12 mouse cellular contexts compared by ENCODE assay signal in genomic region chr9:107650708-107651481, GRCm38 (mm10). TPM values are rescaled to one million over a fixed set of nuclear protein-coding genes. Genes with fewer than 3 reads are reported as not detected.
DNase-seq lines count a peak whose midpoint lies in the region; ATAC-seq and TF ChIP-seq lines count a peak whose summit lies in the region.
"Had no signal": no experiment of that assay in that cellular context is flagged by ENCODE, and none has a peak within 500 bp of the region (broad histone marks: within the 10 kb centered on the region; RNA-seq: fewer than 3 reads in every experiment).

No protein-coding gene starts in this region.

- H3K4me1 ChIP-seq in liver, adult 2 months (ENCODE audit: control insufficient read depth, insufficient read depth, low read length): peaks cover 12% of the 10 kb centered on the region; the same call in 1 of the 2 replicates
- peaks cover 31% of the 10 kb centered on the region for H3K4me1 ChIP-seq in hindbrain, embryonic 13.5 days (replicated peaks)
- H3K4me1 ChIP-seq in midbrain, postnatal 0 days (ENCODE audit: insufficient read depth, low read length): peaks cover 3% of the 10 kb centered on the region; the same call in 1 of the 2 replicates

- no peak for TF ChIP-seq CTCF in liver, adult 2 months (IDR thresholded peaks at IDR 0.05; ENCODE audit: low read depth, low read length)
- no peak for TF ChIP-seq CTCF in midbrain, postnatal 0 days (IDR thresholded peaks at IDR 0.05)

- no peak overlapping the region for H3K4me3 ChIP-seq in liver, adult 2 months (ENCODE audit: insufficient read depth, low read depth, low read length)
- no peak overlapping the region for H3K4me3 ChIP-seq in hindbrain, embryonic 13.5 days
- no peak overlapping the region for H3K4me3 ChIP-seq in midbrain, postnatal 0 days (ENCODE audit: low read depth, low read length)

- ATAC-seq in erythroblast, adult 5-6 weeks (replicated peaks; ENCODE audit: low FRiP score, poor library complexity, severe bottlenecking): 0 out of 2 replicates have a peak, but pooled peaks have one; percentile 32
- peak; percentile 88 for ATAC-seq in hindbrain, embryonic 13.5 days (ENCODE audit: low FRiP score)
- peak; percentile 83 for ATAC-seq in midbrain, postnatal 0 days (ENCODE audit: low FRiP score)

- H3K36me3 ChIP-seq in liver, adult 2 months (ENCODE audit: control insufficient read depth, insufficient read depth, low read length): peaks cover 28% of the 10 kb centered on the region
- no peaks in the 10 kb centered on the region for H3K36me3 ChIP-seq in hindbrain, embryonic 13.5 days
- no peaks in the 10 kb centered on the region for H3K36me3 ChIP-seq in midbrain, postnatal 0 days (ENCODE audit: insufficient read depth, low read length)
- H3K36me3 ChIP-seq: G1E had no signal

- H3K9ac ChIP-seq in liver, adult 2 months (ENCODE audit: low read depth, low read length): no peak overlapping the region
- H3K9ac ChIP-seq in hindbrain, embryonic 13.5 days: peak overlapping the region; percentile 24; the same call in 1 of the 2 replicates
- no peak overlapping the region for H3K9ac ChIP-seq in midbrain, postnatal 0 days (replicated peaks; ENCODE audit: low read length, poor library complexity, severe bottlenecking)
- H3K9ac ChIP-seq: lung, embryonic 14.5 days had no signal

- no peaks in the 10 kb centered on the region for H3K79me2 ChIP-seq in liver, adult 2 months (ENCODE audit: control insufficient read depth, insufficient read depth, low read length)

- 47% methylated on average over 12 of the region's 12 CpGs for WGBS in liver, adult 2 months
- 32% methylated on average over 12 of the region's 12 CpGs for WGBS in hindbrain, embryonic 13.5 days
- 24% methylated on average over 12 of the region's 12 CpGs for WGBS in midbrain, postnatal 0 days

- peak; percentile 47 for DNase-seq in liver, adult 2 months (ENCODE audit: extremely low read depth, low read depth, low spot score)
- DNase-seq in liver: no peak
- peak; percentile 64 for DNase-seq in midbrain, postnatal 0 days (ENCODE audit: low spot score)
- no peak for DNase-seq in adrenal gland, postnatal 25 days
- DNase-seq in kidney, postnatal 10 days: no peak
- DNase-seq: gastrocnemius, postnatal 10 days; lung, embryonic 14.5 days; thymus, postnatal 14 days had no signal

- TF ChIP-seq POLR2A in liver, adult 2 months (IDR thresholded peaks at IDR 0.05; ENCODE audit: extremely low read depth, insufficient read depth, low read length): 0 out of 2 replicates have a peak, but pooled peaks have one; percentile 20

- H3K27me3 ChIP-seq in liver, adult 2 months (ENCODE audit: control insufficient read depth, insufficient read depth, low read length): no peaks in the 10 kb centered on the region
- H3K27me3 ChIP-seq in hindbrain, embryonic 13.5 days: no peaks in the 10 kb centered on the region
- no peaks in the 10 kb centered on the region for H3K27me3 ChIP-seq in midbrain, postnatal 0 days (ENCODE audit: insufficient read depth, low read length)

- H3K4me2 ChIP-seq in hindbrain, embryonic 13.5 days: no peak overlapping the region
- H3K4me2 ChIP-seq in midbrain, postnatal 0 days (ENCODE audit: low read depth, low read length, poor library complexity, severe bottlenecking): no peak overlapping the region
- H3K4me2 ChIP-seq: lung, embryonic 14.5 days had no signal

- H3K27ac ChIP-seq in liver, adult 2 months (replicated peaks; ENCODE audit: insufficient read depth, low read depth, low read length): peak overlapping the region; percentile 1
- peak overlapping the region; percentile 79 for H3K27ac ChIP-seq in hindbrain, embryonic 13.5 days
- peak overlapping the region; percentile 62 for H3K27ac ChIP-seq in midbrain, postnatal 0 days (ENCODE audit: low read depth, low read length)

- no peaks in the 10 kb centered on the region for H3K9me3 ChIP-seq in hindbrain, embryonic 13.5 days
- no peaks in the 10 kb centered on the region for H3K9me3 ChIP-seq in midbrain, postnatal 0 days (ENCODE audit: low read length)
- H3K9me3 ChIP-seq: G1E had no signal

RNA-seq across cellular contexts. Expression of gene Gnai2, which starts 15.7 kb away (rescaled TPM):
- total RNA-seq in liver, adult 2 months (2014; rRNA removed): 31.6 and 44.8 TPM in 2 replicates
- 117 and 122 TPM in 2 replicates for polyA plus RNA-seq in liver, adult 2 months (2012; rRNA removed)
- 183 and 189 TPM in 2 replicates for total RNA-seq in erythroblast, adult 5-6 weeks (2015; ENCODE audit: low replicate concordance)
- total RNA-seq in erythroblast, adult 5-6 weeks (2017; ENCODE audit: low replicate concordance): 162 and 183 TPM in 2 replicates
- 335 and 338 TPM in 2 replicates for polyA plus RNA-seq in hindbrain, embryonic 13.5 days (2015; fragmentation: Nextera tagmentation; extraction: Ambion mirVana)
- total RNA-seq in midbrain, postnatal 0 days (2014; rRNA removed): 224 and 241 TPM in 2 replicates
- 260 and 264 TPM in 2 replicates for polyA plus RNA-seq in midbrain, postnatal 0 days (2015; fragmentation: Nextera tagmentation; extraction: Ambion mirVana)
- total RNA-seq in adrenal gland, postnatal 25 days (2021): 202 and 238 TPM in 2 replicates

RNA-seq across cellular contexts. Expression of gene Slc38a3, which starts 18.4 kb away (rescaled TPM):
- 982 and 1,378 TPM in 2 replicates for total RNA-seq in liver, adult 2 months (2014; rRNA removed)
- polyA plus RNA-seq in liver, adult 2 months (2012; rRNA removed): 3,567 and 4,585 TPM in 2 replicates
- not detected in 2 replicates for total RNA-seq in erythroblast, adult 5-6 weeks (2015; ENCODE audit: low replicate concordance)
- not detected in 2 replicates for total RNA-seq in erythroblast, adult 5-6 weeks (2017; ENCODE audit: low replicate concordance)
- 25.3 and 26.2 TPM in 2 replicates for polyA plus RNA-seq in hindbrain, embryonic 13.5 days (2015; fragmentation: Nextera tagmentation; extraction: Ambion mirVana)
- total RNA-seq in midbrain, postnatal 0 days (2014; rRNA removed): 70.0 and 94.5 TPM in 2 replicates
- polyA plus RNA-seq in midbrain, postnatal 0 days (2015; fragmentation: Nextera tagmentation; extraction: Ambion mirVana): 37.6 and 44.6 TPM in 2 replicates
- 0.39 and 8.5 TPM in 2 replicates for total RNA-seq in adrenal gland, postnatal 25 days (2021)
- total RNA-seq: common myeloid progenitor, adult 5-6 weeks had no signal
- polyA plus RNA-seq: G1E had no signal

RNA-seq across cellular contexts. Expression of gene Gnat1, which starts 28.6 kb away (rescaled TPM):
- total RNA-seq in liver, adult 2 months (2014; rRNA removed): 3.2 and 6.3 TPM in 2 replicates
- polyA plus RNA-seq in liver, adult 2 months (2012; rRNA removed): 5.5 and 7.1 TPM in 2 replicates
- total RNA-seq in erythroblast, adult 5-6 weeks (2015; ENCODE audit: low replicate concordance): not detected in 2 replicates
- total RNA-seq in erythroblast, adult 5-6 weeks (2017; ENCODE audit: low replicate concordance): not detected in 2 replicates
- polyA plus RNA-seq in hindbrain, embryonic 13.5 days (2015; fragmentation: Nextera tagmentation; extraction: Ambion mirVana): 1.8 TPM in 2 replicates
- 0.52 and 0.55 TPM in 2 replicates for total RNA-seq in midbrain, postnatal 0 days (2014; rRNA removed)
- polyA plus RNA-seq in midbrain, postnatal 0 days (2015; fragmentation: Nextera tagmentation; extraction: Ambion mirVana): 2.3 and 2.6 TPM in 2 replicates
- total RNA-seq in adrenal gland, postnatal 25 days (2021): not detected in 2 replicates
- total RNA-seq: common myeloid progenitor, adult 5-6 weeks; gastrocnemius, postnatal 10 days had no signal
- polyA plus RNA-seq: G1E had no signal

RNA-seq across cellular contexts. Expression of gene Sema3b, which starts 41.9 kb away (rescaled TPM):
- 0.13 and 0.37 TPM in 2 replicates for total RNA-seq in liver, adult 2 months (2014; rRNA removed)
- 0.68 and 0.83 TPM in 2 replicates for polyA plus RNA-seq in liver, adult 2 months (2012; rRNA removed)
- not detected in 2 replicates for total RNA-seq in erythroblast, adult 5-6 weeks (2015; ENCODE audit: low replicate concordance)
- total RNA-seq in erythroblast, adult 5-6 weeks (2017; ENCODE audit: low replicate concordance): not detected in 2 replicates
- polyA plus RNA-seq in hindbrain, embryonic 13.5 days (2015; fragmentation: Nextera tagmentation; extraction: Ambion mirVana): 3.4 and 4.2 TPM in 2 replicates
- 5.7 and 16.7 TPM in 2 replicates for total RNA-seq in midbrain, postnatal 0 days (2014; rRNA removed)
- 4.0 and 5.1 TPM in 2 replicates for polyA plus RNA-seq in midbrain, postnatal 0 days (2015; fragmentation: Nextera tagmentation; extraction: Ambion mirVana)
- 5.1 and 8.4 TPM in 2 replicates for total RNA-seq in adrenal gland, postnatal 25 days (2021)
- total RNA-seq: common myeloid progenitor, adult 5-6 weeks had no signal
- polyA plus RNA-seq: G1E had no signal

RNA-seq across cellular contexts. Expression of gene Sema3f, which starts 59.4 kb away (rescaled TPM):
- total RNA-seq in liver, adult 2 months (2014; rRNA removed): 3.5 and 4.6 TPM in 2 replicates
- 6.7 and 8.9 TPM in 2 replicates for polyA plus RNA-seq in liver, adult 2 months (2012; rRNA removed)
- total RNA-seq in erythroblast, adult 5-6 weeks (2015; ENCODE audit: low replicate concordance): not detected in 2 replicates
- total RNA-seq in erythroblast, adult 5-6 weeks (2017; ENCODE audit: low replicate concordance): not detected in 2 replicates
- 16.4 and 17.0 TPM in 2 replicates for polyA plus RNA-seq in hindbrain, embryonic 13.5 days (2015; fragmentation: Nextera tagmentation; extraction: Ambion mirVana)
- 115 and 120 TPM in 2 replicates for total RNA-seq in midbrain, postnatal 0 days (2014; rRNA removed)
- 13.5 and 14.1 TPM in 2 replicates for polyA plus RNA-seq in midbrain, postnatal 0 days (2015; fragmentation: Nextera tagmentation; extraction: Ambion mirVana)
- 23.1 and 23.6 TPM in 2 replicates for total RNA-seq in adrenal gland, postnatal 25 days (2021)

Comparison
In these comparisons a context has a peak if more than half of its experiments do, and no peak if none do; other contexts are left out.
1. DNase-seq: peak in liver, adult 2 months (single experiment) and midbrain, postnatal 0 days (single experiment); none in liver (single experiment), adrenal gland, postnatal 25 days (single experiment) and kidney, postnatal 10 days (single experiment).
2. H3K27ac ChIP-seq: peak in every context shown above with its lines; median percentile 79 in hindbrain, embryonic 13.5 days; 62 in midbrain, postnatal 0 days; 1 in liver, adult 2 months.
3. ATAC-seq: peak in every context shown above with its lines; median percentile 88 in hindbrain, embryonic 13.5 days; 83 in midbrain, postnatal 0 days; 32 in erythroblast, adult 5-6 weeks.